In the genomic region with DNA sequence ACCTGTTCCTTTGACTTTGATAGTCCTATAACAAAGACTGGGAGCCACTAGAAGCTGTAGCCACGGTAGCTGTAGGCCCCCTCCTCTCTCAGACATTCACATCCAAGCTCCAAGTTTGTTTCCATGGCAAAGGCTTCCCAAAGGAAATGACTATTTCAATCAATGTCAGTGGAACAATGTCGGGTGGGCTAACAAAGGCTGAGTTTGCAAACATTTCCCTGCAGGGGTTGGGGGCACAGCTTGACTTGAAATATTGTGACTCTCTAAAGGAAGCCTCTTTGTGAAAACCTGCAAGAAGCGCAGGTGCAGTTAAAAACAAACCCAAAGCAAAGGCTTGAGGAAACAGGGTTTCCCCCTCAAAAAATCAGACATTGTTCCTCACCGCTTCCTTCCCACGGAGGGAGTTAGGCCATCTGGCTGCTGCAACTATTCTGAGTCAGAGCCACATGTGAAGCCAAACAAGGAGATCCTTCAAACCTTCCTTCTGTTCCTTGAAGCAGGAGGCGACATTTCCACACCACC, we compare ENCODE assay signal across 8 mouse cellular contexts. TPM values are rescaled to one million over a fixed set of nuclear protein-coding genes. Genes with fewer than 3 reads are reported as not detected.
A peak's percentile ranks its signal among the peaks of the same experiment; 100 is the strongest.
DNase-seq lines count a peak whose midpoint lies in the region; ATAC-seq and TF ChIP-seq lines count a peak whose summit lies in the region.

No protein-coding gene starts in this region.

- WGBS in limb, embryonic 14.5 days: 43% methylated on average over 6 of the region's 6 CpGs
- WGBS in limb, embryonic 10.5 days: 51% methylated on average over 6 of the region's 6 CpGs
- WGBS in forebrain, embryonic 13.5 days: 12% methylated on average over 6 of the region's 6 CpGs

- ATAC-seq in limb, embryonic 14.5 days (ENCODE audit: low FRiP score, low read depth): no peak
- no peak for ATAC-seq in forebrain, embryonic 13.5 days

- H3K4me2 ChIP-seq in limb, embryonic 14.5 days (replicated peaks; ENCODE audit: low read depth, low read length, severe bottlenecking): no peak overlapping the region
- H3K4me2 ChIP-seq in forebrain, embryonic 13.5 days: no peak overlapping the region

- H3K9me3 ChIP-seq in limb, embryonic 14.5 days (ENCODE audit: control insufficient read depth, low read length): no peaks in the 10 kb centered on the region
- no peaks in the 10 kb centered on the region for H3K9me3 ChIP-seq in limb, embryonic 10.5 days (replicated peaks)
- no peaks in the 10 kb centered on the region for H3K9me3 ChIP-seq in forebrain, embryonic 13.5 days (replicated peaks)

- no peaks in the 10 kb centered on the region for H3K36me3 ChIP-seq in limb, embryonic 14.5 days (ENCODE audit: control insufficient read depth, insufficient read depth, low read length)
- H3K36me3 ChIP-seq in limb, embryonic 10.5 days: no peaks in the 10 kb centered on the region
- H3K36me3 ChIP-seq in forebrain, embryonic 13.5 days (ENCODE audit: poor library complexity, severe bottlenecking): no peaks in the 10 kb centered on the region

- no peak for TF ChIP-seq POLR2A in limb, embryonic 14.5 days (IDR thresholded peaks at IDR 0.05; ENCODE audit: borderline replicate concordance, extremely low read depth, insufficient read depth, insufficient read length)

- no peaks in the 10 kb centered on the region for H3K27me3 ChIP-seq in limb, embryonic 14.5 days (ENCODE audit: control insufficient read depth, insufficient read depth, low read length)
- 0 out of 2 replicates have a peak, but pooled peaks cover 6% of the 10 kb centered on the region for H3K27me3 ChIP-seq in limb, embryonic 10.5 days (ENCODE audit: low read depth, poor library complexity, severe bottlenecking)
- peaks cover 26% of the 10 kb centered on the region for H3K27me3 ChIP-seq in forebrain, embryonic 13.5 days

- DNase-seq in limb, embryonic 14.5 days (ENCODE audit: low spot score): peak; percentile 12
- DNase-seq in limb, embryonic 10.5 days (ENCODE audit: low spot score): no peak
- peak; percentile 75 for DNase-seq in mesoderm, embryonic 11.5 days (ENCODE audit: low read depth, low spot score)
- DNase-seq in thymus, adult 18-20 months: peak; percentile 10 to 41
- DNase-seq in cerebellum, adult 9-11 months: no peak
- no peak for DNase-seq in natural killer cell, adult 2 months (ENCODE audit: low spot score in 2 of 2)
- DNase-seq in kidney, postnatal 10 days: no peak

- no peaks in the 10 kb centered on the region for H3K4me1 ChIP-seq in limb, embryonic 14.5 days (ENCODE audit: control insufficient read depth, insufficient read depth, low read length)
- H3K4me1 ChIP-seq in limb, embryonic 10.5 days: peaks cover 8% of the 10 kb centered on the region
- H3K4me1 ChIP-seq in forebrain, embryonic 13.5 days: peaks cover 8% of the 10 kb centered on the region

- H3K9ac ChIP-seq in limb, embryonic 14.5 days (ENCODE audit: low read depth, low read length, severe bottlenecking): no peak overlapping the region
- no peak overlapping the region for H3K9ac ChIP-seq in forebrain, embryonic 13.5 days

- no peak overlapping the region for H3K27ac ChIP-seq in limb, embryonic 14.5 days (replicated peaks; ENCODE audit: low read depth, low read length)
- no peak overlapping the region; the same call in 1 of the 2 replicates for H3K27ac ChIP-seq in limb, embryonic 10.5 days
- 0 out of 2 replicates have a peak overlapping the region, but pooled peaks have one; percentile 27 for H3K27ac ChIP-seq in forebrain, embryonic 13.5 days

- no peak overlapping the region for H3K4me3 ChIP-seq in limb, embryonic 14.5 days (replicated peaks; ENCODE audit: low read length)
- H3K4me3 ChIP-seq in limb, embryonic 10.5 days: no peak overlapping the region
- no peak overlapping the region for H3K4me3 ChIP-seq in forebrain, embryonic 13.5 days

RNA-seq across cellular contexts. Expression of a gene that starts 19.0 kb away (rescaled TPM):
- polyA plus RNA-seq in limb, embryonic 14.5 days (2012; rRNA removed): 14.5 and 19.6 TPM in 2 replicates
- polyA plus RNA-seq in limb, embryonic 14.5 days (2014; fragmentation: Nextera tagmentation; extraction: Ambion mirVana): 11.3 and 13.4 TPM in 2 replicates
- polyA plus RNA-seq in limb, embryonic 10.5 days (2016; fragmentation: Nextera tagmentation; extraction: Ambion mirVana): 9.2 and 9.5 TPM in 2 replicates
- polyA plus RNA-seq in forebrain, embryonic 13.5 days (2015; fragmentation: Nextera tagmentation; extraction: Ambion mirVana): 33.6 and 38.2 TPM in 2 replicates

Comparison
In these comparisons a context has a peak if more than half of its experiments do, and no peak if none do; other contexts are left out.
1. DNase-seq: peak in limb, embryonic 14.5 days (single experiment), mesoderm, embryonic 11.5 days (single experiment) and thymus, adult 18-20 months (2 of 2); none in limb, embryonic 10.5 days (single experiment), cerebellum, adult 9-11 months (single experiment), natural killer cell, adult 2 months (0 of 2) and kidney, postnatal 10 days (single experiment).